Mouse (Mus musculus): ENCODE measurements around the gene Golt1b. TPM values are rescaled to one million over a fixed set of nuclear protein-coding genes. Genes with fewer than 3 reads are reported as not detected.
A peak's percentile ranks its signal among the peaks of the same experiment; 100 is the strongest.

Gene Golt1b
- polyA plus RNA-seq (2014; fragmentation: Nextera tagmentation; extraction: Ambion mirVana) = 93.3 and 97.0 TPM in 2 replicates

DNA sequence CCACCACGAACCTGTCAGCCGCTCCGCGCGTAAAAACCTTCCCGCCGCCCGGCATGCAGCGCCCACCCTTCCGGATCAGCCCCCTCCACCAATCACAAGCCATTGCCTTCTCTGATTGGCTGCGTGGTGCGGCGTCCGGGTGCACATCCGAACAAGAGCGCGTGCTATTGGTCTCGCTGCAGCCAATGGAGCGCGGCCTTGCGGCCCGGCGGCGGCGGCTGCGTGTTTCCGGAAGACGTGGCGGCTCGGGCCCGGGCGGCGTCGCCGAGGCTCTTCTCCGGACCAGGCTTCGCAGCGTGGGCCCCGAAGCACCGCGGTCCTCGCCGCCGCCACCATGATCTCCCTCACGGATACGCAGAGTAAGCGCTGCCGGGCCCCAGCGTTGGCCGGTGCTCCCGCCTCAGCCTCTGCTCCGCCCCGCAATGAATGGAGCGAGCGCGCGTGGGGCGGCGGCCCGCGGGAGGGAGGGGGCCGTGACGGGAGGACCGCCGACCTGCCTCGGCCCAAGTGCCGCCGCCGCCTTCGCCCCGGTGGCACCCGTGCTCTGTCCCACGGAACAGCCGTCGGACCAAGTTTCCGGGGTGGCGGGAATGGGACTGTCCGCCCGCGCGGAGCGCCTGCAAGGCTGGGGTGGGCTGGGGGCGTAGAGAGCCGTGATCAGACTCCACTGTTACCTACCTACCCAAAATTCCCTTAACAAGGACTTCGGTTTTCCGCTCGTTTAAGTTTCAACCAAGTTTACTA, at the start of gene Golt1b, which contains the start of gene Recql:
Gene Golt1b, plus strand, starts transcription at position 211 of the 744 bp plus-strand sequence.
Gene Recql, minus strand, starts transcription at position 77 of the 744 bp plus-strand sequence.
- H3K27me3 ChIP-seq (replicated peaks; ENCODE audit: control insufficient read depth, insufficient read depth, low read length) = no peaks in the 10 kb centered on the region
- peak; percentile 100 for ATAC-seq (replicated peaks; ENCODE audit: low FRiP score, low TSS enrichment, low read depth)
- peaks cover 13% of the 10 kb centered on the region for H3K4me1 ChIP-seq (replicated peaks; ENCODE audit: control insufficient read depth, insufficient read depth, low read length)
- no peaks in the 10 kb centered on the region for H3K36me3 ChIP-seq (ENCODE audit: control insufficient read depth, insufficient read depth, low read length)
- 0 out of 2 replicates have a peak within 1 kb of the TSS, but pooled peaks have one; percentile 51 for H3K27ac ChIP-seq (ENCODE audit: low read depth)
- no peaks in the 10 kb centered on the region for H3K9me3 ChIP-seq (ENCODE audit: control insufficient read depth, low read length)
- H3K4me3 ChIP-seq (ENCODE audit: low read depth, low read length) = peak within 1 kb of the TSS; percentile 99
- DNase-seq (ENCODE audit: low spot score) = peak; percentile 99
- H3K9ac ChIP-seq (ENCODE audit: low read length) = peak within 1 kb of the TSS; percentile 93
- under 1% methylated on average over 74 of the region's 87 CpGs for WGBS
- H3K4me2 ChIP-seq (ENCODE audit: low read length) = peak within 1 kb of the TSS; percentile 84

DNA sequence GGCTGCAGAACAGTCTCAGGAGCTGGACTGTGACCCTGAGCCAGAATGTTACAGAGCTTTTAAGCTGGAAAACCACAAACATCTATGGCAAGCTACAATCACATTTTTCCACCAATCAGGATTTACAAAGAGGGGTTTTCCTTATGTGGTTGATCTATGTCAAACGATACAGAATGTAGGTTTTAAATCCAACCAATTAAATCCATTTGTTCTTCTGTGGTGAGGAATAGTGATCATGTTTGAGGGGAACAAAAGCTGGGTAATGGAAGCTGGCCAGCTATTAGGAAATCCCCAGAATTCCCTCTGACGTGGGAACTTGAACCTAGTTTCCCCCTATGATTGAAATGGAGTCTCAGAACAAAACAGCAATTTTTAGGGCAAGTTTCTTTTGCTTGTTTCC, 48.1 kb upstream of the Golt1b start:
- WGBS = 71% methylated on average over 2 of the region's 2 CpGs
- DNase-seq (ENCODE audit: low spot score) (no peak), ATAC-seq (replicated peaks; ENCODE audit: low FRiP score, low TSS enrichment, low read depth) (no peak)
- no peaks in the 10 kb centered on the region for H3K27me3 ChIP-seq (replicated peaks; ENCODE audit: control insufficient read depth, insufficient read depth, low read length)
- no peaks in the 10 kb centered on the region for H3K36me3 ChIP-seq (ENCODE audit: control insufficient read depth, insufficient read depth, low read length)
- no peak overlapping the region for H3K27ac ChIP-seq (ENCODE audit: low read depth)
- H3K9me3 ChIP-seq (ENCODE audit: control insufficient read depth, low read length) = no peaks in the 10 kb centered on the region
- H3K4me2 ChIP-seq (ENCODE audit: low read length) = no peak overlapping the region
- no peak overlapping the region for H3K4me3 ChIP-seq (ENCODE audit: low read depth, low read length)
- no peak overlapping the region for H3K9ac ChIP-seq (ENCODE audit: low read length)
- no peaks in the 10 kb centered on the region for H3K4me1 ChIP-seq (replicated peaks; ENCODE audit: control insufficient read depth, insufficient read depth, low read length)

DNA sequence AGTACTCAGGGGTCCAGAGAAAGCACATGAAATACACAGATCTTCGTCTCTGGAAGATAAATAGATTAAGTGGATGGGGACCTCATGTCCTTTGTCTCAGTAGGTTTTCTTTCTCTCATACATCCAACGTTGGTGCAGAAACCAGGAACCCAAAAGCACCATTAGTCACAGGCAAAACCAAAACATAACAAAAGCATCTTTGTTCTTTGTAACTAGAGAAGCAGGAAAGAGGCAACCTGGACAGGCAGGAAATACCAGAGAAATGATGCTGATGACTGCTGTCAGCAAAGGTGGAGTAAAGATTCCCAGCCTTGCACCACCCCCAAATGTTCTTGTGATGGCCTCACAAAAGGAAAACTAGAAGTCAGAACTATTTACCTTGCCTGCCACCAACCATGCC, 47.4 kb upstream of the Golt1b start:
- Histone ChIP-seq H3K9ac (ENCODE audit: low read length) (no peak overlapping the region), H3K4me1 (replicated peaks; ENCODE audit: control insufficient read depth, insufficient read depth, low read length) (no peaks in the 10 kb centered on the region), H3K27ac (ENCODE audit: low read depth) (no peak overlapping the region), H3K9me3 (ENCODE audit: control insufficient read depth, low read length) (no peaks in the 10 kb centered on the region), H3K36me3 (ENCODE audit: control insufficient read depth, insufficient read depth, low read length) (no peaks in the 10 kb centered on the region), H3K27me3 (replicated peaks; ENCODE audit: control insufficient read depth, insufficient read depth, low read length) (no peaks in the 10 kb centered on the region), H3K4me2 (ENCODE audit: low read length) (no peak overlapping the region), H3K4me3 (ENCODE audit: low read depth, low read length) (no peak overlapping the region)
- DNase-seq (ENCODE audit: low spot score) (no peak), ATAC-seq (replicated peaks; ENCODE audit: low FRiP score, low TSS enrichment, low read depth) (no peak)
- 35% methylated on average over 2 of the region's 2 CpGs for WGBS

DNA sequence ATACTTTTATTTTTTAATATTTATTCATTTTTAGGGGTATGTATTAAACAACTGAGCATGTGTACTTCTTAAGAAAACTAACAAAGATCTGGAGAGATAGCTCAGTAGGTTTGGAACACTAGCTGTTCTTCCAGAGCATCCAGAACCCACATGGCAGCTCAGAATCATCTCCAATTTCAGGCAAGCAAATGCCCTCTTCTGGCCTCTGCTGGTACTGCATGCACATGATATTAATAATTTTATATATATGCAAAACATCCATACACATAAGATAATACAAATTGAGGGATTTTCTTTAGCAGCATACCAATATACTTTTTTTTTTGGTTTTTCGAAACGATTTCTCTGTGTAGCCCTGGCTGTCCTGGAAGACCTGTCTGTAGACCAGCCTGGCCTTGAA, 43.5 kb upstream of the Golt1b start:
- DNase-seq (ENCODE audit: low spot score) = peak; percentile 78
- Histone ChIP-seq H3K4me1 (replicated peaks; ENCODE audit: control insufficient read depth, insufficient read depth, low read length) (peaks cover 11% of the 10 kb centered on the region; the same call in 1 of the 2 replicates), H3K27me3 (replicated peaks; ENCODE audit: control insufficient read depth, insufficient read depth, low read length) (no peaks in the 10 kb centered on the region), H3K4me3 (ENCODE audit: low read depth, low read length) (no peak overlapping the region), H3K9me3 (ENCODE audit: control insufficient read depth, low read length) (no peaks in the 10 kb centered on the region), H3K4me2 (ENCODE audit: low read length) (no peak overlapping the region), H3K36me3 (ENCODE audit: control insufficient read depth, insufficient read depth, low read length) (no peaks in the 10 kb centered on the region), H3K27ac (ENCODE audit: low read depth) (no peak overlapping the region), H3K9ac (ENCODE audit: low read length) (no peak overlapping the region)
- 76% methylated on average over 2 of the region's 2 CpGs for WGBS
- ATAC-seq (replicated peaks; ENCODE audit: low FRiP score, low TSS enrichment, low read depth) = no peak

DNA sequence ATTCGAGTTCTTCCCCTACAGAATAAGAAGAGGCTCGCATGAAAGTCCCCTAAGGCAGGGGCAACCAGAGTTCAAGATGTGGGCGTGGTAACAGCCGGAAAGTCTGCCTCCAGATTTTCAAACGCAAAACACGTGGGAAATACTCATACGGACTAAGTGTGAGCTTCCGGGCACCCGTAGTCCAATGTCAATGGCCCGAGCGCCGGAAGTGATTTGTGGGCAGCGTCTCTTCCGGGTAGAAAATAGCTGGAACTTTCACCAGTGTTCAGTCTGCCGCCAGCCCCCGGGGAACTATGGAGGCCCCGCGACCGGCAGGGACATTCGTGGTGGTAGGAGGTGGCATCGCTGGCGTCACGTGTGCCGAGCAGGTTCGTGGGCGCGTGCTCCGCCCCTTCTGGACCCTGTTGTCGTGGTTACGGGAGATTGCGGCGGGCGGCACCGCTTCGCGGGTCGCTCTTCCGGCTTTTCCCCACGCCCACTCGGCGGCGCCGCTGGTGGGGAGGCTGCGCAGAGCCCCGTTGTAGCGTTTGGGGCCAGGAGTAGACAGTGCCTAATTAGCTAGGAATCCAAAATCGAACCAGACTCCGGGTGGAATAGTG, 41.5 kb upstream of the Golt1b start, which contains the start of gene Pyroxd1:
Gene Pyroxd1, plus strand, starts transcription at position 215 of the 599 bp plus-strand sequence.
- Histone ChIP-seq H3K4me1 (replicated peaks; ENCODE audit: control insufficient read depth, insufficient read depth, low read length) (peaks cover 11% of the 10 kb centered on the region; the same call in 1 of the 2 replicates), H3K4me3 (ENCODE audit: low read depth, low read length) (peak within 1 kb of the TSS; percentile 82), H3K27ac (ENCODE audit: low read depth) (peak within 1 kb of the TSS; percentile 77), H3K27me3 (replicated peaks; ENCODE audit: control insufficient read depth, insufficient read depth, low read length) (no peaks in the 10 kb centered on the region), H3K36me3 (ENCODE audit: control insufficient read depth, insufficient read depth, low read length) (peaks cover 16% of the 10 kb centered on the region; the same call in 1 of the 2 replicates), H3K9ac (ENCODE audit: low read length) (peak within 1 kb of the TSS; percentile 40), H3K9me3 (ENCODE audit: control insufficient read depth, low read length) (no peaks in the 10 kb centered on the region), H3K4me2 (ENCODE audit: low read length) (peak within 1 kb of the TSS; percentile 53)
- under 1% methylated on average over 48 of the region's 48 CpGs for WGBS
- ATAC-seq (replicated peaks; ENCODE audit: low FRiP score, low TSS enrichment, low read depth) (peak; percentile 94), DNase-seq (ENCODE audit: low spot score) (peak; percentile 93)

DNA sequence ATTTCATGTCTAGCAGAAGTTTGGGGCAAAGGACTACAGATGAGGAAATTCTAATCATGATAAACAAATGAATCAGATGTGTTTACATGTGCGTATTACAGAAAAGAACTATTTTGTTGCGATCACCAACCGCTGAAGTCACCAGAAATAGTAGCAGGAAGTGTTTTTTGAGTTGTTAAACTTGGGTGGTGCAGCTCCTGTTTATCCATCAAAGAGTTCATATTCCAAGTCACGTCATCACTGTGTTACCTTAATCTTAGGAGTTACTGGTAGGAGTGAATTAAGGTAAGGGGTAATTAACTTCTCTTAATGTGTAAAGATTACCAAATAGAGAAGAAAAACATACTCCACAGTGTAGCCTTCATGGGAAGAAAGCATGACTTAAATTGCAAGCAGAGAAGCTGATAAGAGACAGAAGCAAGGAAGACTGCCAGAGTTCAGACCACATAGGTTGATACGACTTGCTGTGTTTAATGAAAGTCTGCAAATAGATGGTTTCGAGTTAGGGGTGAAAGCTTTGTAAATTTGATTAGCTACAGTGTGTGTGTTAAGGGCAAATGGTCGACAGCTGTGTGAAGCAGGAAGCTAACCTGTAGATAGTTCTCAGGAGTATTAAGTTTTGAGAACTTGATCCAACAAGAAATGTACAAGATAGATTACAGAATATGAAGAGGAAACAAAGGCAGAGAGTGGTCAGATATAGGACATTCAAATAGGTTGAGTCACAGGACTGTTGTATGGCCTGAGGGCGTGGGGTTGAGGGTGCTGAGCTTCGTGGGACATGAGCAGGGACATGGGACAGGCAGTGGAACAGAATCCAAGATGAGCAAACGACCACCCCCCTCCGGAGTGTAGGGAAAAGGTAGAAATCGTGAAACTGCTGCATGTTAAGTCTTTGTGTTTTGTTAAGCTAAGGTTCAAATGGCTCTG, 40.6 kb upstream of the Golt1b start:
- ATAC-seq (replicated peaks; ENCODE audit: low FRiP score, low TSS enrichment, low read depth) = peak; percentile 37
- Histone ChIP-seq H3K36me3 (ENCODE audit: control insufficient read depth, insufficient read depth, low read length) (peaks cover 23% of the 10 kb centered on the region), H3K9me3 (ENCODE audit: control insufficient read depth, low read length) (no peaks in the 10 kb centered on the region), H3K4me3 (ENCODE audit: low read depth, low read length) (peak overlapping the region; percentile 82), H3K27me3 (replicated peaks; ENCODE audit: control insufficient read depth, insufficient read depth, low read length) (no peaks in the 10 kb centered on the region), H3K9ac (ENCODE audit: low read length) (peak overlapping the region; percentile 40), H3K4me1 (replicated peaks; ENCODE audit: control insufficient read depth, insufficient read depth, low read length) (peaks cover 11% of the 10 kb centered on the region; the same call in 1 of the 2 replicates), H3K4me2 (ENCODE audit: low read length) (peak overlapping the region; percentile 53), H3K27ac (ENCODE audit: low read depth) (no peak overlapping the region)
- 44% methylated on average over 12 of the region's 12 CpGs for WGBS
- no peak for DNase-seq (ENCODE audit: low spot score)

DNA sequence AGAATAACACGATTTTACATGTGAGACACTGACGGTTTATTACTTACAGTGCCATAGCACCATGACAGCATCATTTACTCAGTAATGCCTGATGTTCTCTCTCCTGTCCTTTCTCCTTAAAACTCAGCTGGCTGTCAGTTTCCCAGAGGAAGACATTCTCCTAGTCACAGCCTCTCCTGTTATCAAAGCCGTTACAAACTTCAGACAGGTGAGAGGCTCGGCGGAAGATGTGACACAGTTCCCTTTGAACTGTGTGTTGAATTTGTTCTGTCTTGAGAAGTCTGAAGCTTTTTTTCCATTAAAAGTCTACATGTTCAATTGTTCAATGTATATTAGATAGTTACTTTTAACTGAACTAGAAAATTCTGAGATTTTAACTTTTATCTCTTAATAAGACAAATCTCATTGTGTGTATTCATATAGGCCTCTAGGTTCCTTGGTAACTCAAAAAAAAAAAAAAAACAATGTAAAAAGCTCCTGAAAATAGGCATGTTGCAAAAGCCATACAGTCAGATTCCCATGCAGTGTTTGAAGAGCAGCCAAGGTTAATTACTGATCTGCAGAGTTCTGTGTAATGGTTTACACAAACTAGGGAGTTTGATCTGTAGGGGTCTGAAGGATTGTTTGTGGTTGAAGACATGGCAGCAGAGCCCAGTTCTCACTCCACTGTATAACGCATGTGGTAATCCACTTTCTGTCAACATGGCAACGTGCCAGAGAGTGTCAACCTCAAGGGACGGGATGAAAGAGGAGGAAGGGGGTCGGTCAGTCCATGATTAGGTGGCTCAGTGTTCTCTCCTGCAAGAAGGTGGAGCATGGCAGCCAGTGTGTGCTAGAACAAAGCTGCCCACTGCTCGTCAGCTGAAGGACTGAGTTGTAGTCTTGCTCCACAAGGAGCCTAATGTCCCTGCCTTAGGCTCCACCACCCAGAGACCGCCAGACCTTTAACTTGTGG, 39.3 kb upstream of the Golt1b start:
- Histone ChIP-seq H3K4me2 (ENCODE audit: low read length) (no peak overlapping the region), H3K4me3 (ENCODE audit: low read depth, low read length) (no peak overlapping the region), H3K9me3 (ENCODE audit: control insufficient read depth, low read length) (no peaks in the 10 kb centered on the region), H3K4me1 (replicated peaks; ENCODE audit: control insufficient read depth, insufficient read depth, low read length) (peaks cover 11% of the 10 kb centered on the region; the same call in 1 of the 2 replicates), H3K36me3 (ENCODE audit: control insufficient read depth, insufficient read depth, low read length) (peaks cover 35% of the 10 kb centered on the region), H3K27ac (ENCODE audit: low read depth) (no peak overlapping the region), H3K9ac (ENCODE audit: low read length) (no peak overlapping the region), H3K27me3 (replicated peaks; ENCODE audit: control insufficient read depth, insufficient read depth, low read length) (no peaks in the 10 kb centered on the region)
- 72% methylated on average over 11 of the region's 11 CpGs for WGBS
- DNase-seq (ENCODE audit: low spot score) (no peak), ATAC-seq (replicated peaks; ENCODE audit: low FRiP score, low TSS enrichment, low read depth) (no peak)

All from intestine, embryonic 14.5 days (tissue).